Mouse (Mus musculus) macrophage (primary cell): ENCODE measurements around the gene Lmo1. TPM values are rescaled to one million over a fixed set of nuclear protein-coding genes. Genes with fewer than 3 reads are reported as not detected.

Experiments
- H3K27ac ChIP-seq: fragments of 350-480 bp; formaldehyde crosslinking; 2 replicates; pipeline ENCODE4 v1.9.0; 2021
- H3K36me3 ChIP-seq: fragments of 350-480 bp; formaldehyde crosslinking; 2 replicates; pipeline ENCODE4 v1.9.0; 2021; ENCODE audit errors: inconsistent target
- H3K4me3 ChIP-seq: fragments of 350-480 bp; formaldehyde crosslinking; 2 replicates; pipeline ENCODE4 v1.9.0; 2021; ENCODE audit errors: inconsistent target
- H3K79me2 ChIP-seq: fragments of 350-480 bp; formaldehyde crosslinking; 2 replicates; pipeline ENCODE4 v1.9.0; 2021; ENCODE audit errors: inconsistent target
- WGBS: methylation state at CpG from one replicate; pipeline ENCODE4 v1.1.7; 2026; ENCODE audit warnings: inconsistent platforms; ENCODE audit not compliant: missing documents; 5-methylcytosine and 5-hydroxymethylcytosine counted together
- polyA plus RNA-seq: library from polyadenylated mRNA; stranded (reverse); fragments of 250-400 nt; gene quantifications from 3 replicates; pipeline ENCODE4 v1.2.4, GENCODE M21; 2018; ENCODE audit warnings: inconsistent platforms

Gene Lmo1
- polyA plus RNA-seq, 1 experiment from 2014 or later, result not detected

- H3K27ac ChIP-seq, result no peak overlapping the region
- WGBS, result 100% methylated on average over 1 of the region's 1 CpGs
- H3K79me2 ChIP-seq, result no peaks in the 10 kb centered on the region
Observed at GRCm38 (mm10) chr7:109194850-109195249, 19.8 kb upstream of the Lmo1 start.

GRCm38 (mm10) chr7:109187244-109188035 lies 12.4 kb upstream of the Lmo1 start:
- no peaks in the 10 kb centered on the region for H3K36me3 ChIP-seq
- no peak overlapping the region for H3K4me3 ChIP-seq
- no peaks in the 10 kb centered on the region for H3K79me2 ChIP-seq
- 90% methylated on average over 6 of the region's 6 CpGs for WGBS
- no peak overlapping the region for H3K27ac ChIP-seq

More at GRCm38 (mm10) chr7:109194850-109195249, 19.8 kb upstream of the Lmo1 start:
- no peaks in the 10 kb centered on the region for H3K36me3 ChIP-seq
- no peak overlapping the region for H3K4me3 ChIP-seq

GRCm38 (mm10) chr7:109185975-109186374 lies 11.0 kb upstream of the Lmo1 start:
- no peak overlapping the region for H3K4me3 ChIP-seq
- no peak overlapping the region for H3K27ac ChIP-seq
- H3K36me3 ChIP-seq, result no peaks in the 10 kb centered on the region
- H3K79me2 ChIP-seq, result no peaks in the 10 kb centered on the region
- WGBS, result 100% methylated on average over 2 of the region's 2 CpGs

GRCm38 (mm10) chr7:109185564-109185963 lies 10.6 kb upstream of the Lmo1 start:
- no peak overlapping the region for H3K27ac ChIP-seq
- H3K4me3 ChIP-seq, result no peak overlapping the region
- no peaks in the 10 kb centered on the region for H3K36me3 ChIP-seq
- H3K79me2 ChIP-seq, result no peaks in the 10 kb centered on the region
- 52% methylated on average over 5 of the region's 5 CpGs for WGBS

GRCm38 (mm10) chr7:109176688-109177087 lies 1.7 kb upstream of the Lmo1 start:
- no peaks in the 10 kb centered on the region for H3K36me3 ChIP-seq
- no peaks in the 10 kb centered on the region for H3K79me2 ChIP-seq
- 89% methylated on average over 3 of the region's 3 CpGs for WGBS
- H3K27ac ChIP-seq, result no peak overlapping the region
- no peak overlapping the region for H3K4me3 ChIP-seq

- WGBS, result 40% methylated on average over 13 of the region's 13 CpGs
- no peak overlapping the region for H3K4me3 ChIP-seq
Observed at GRCm38 (mm10) chr7:109175670-109176625, 941 bp upstream of the Lmo1 start.

GRCm38 (mm10) chr7:109174337-109174948 lies 564 bp downstream of the Lmo1 start:
- Histone ChIP-seq H3K36me3 (no peaks in the 10 kb centered on the region), H3K79me2 (no peaks in the 10 kb centered on the region), H3K4me3 (no peak overlapping the region), H3K27ac (no peak overlapping the region)
- WGBS, result 5% methylated on average over 31 of the region's 31 CpGs

More at GRCm38 (mm10) chr7:109175670-109176625, 941 bp upstream of the Lmo1 start:
- Histone ChIP-seq H3K36me3 (no peaks in the 10 kb centered on the region), H3K27ac (no peak overlapping the region), H3K79me2 (no peaks in the 10 kb centered on the region)

- no peak overlapping the region for H3K27ac ChIP-seq
- H3K4me3 ChIP-seq, result no peak overlapping the region
- H3K36me3 ChIP-seq, result no peaks in the 10 kb centered on the region
- H3K79me2 ChIP-seq, result no peaks in the 10 kb centered on the region
- WGBS, result 100% methylated on average over 3 of the region's 3 CpGs
Observed at GRCm38 (mm10) chr7:109171874-109172273, 3.1 kb downstream of the Lmo1 start.

GRCm38 (mm10) chr7:109170441-109170820 lies 4.6 kb downstream of the Lmo1 start:
- H3K27ac ChIP-seq, result no peak overlapping the region
- H3K79me2 ChIP-seq, result no peaks in the 10 kb centered on the region
- no peak overlapping the region for H3K4me3 ChIP-seq
- no peaks in the 10 kb centered on the region for H3K36me3 ChIP-seq
- WGBS, result under 1% methylated on average over 17 of the region's 17 CpGs

GRCm38 (mm10) chr7:109169505-109170440 lies 5.2 kb downstream of the Lmo1 start:
- Histone ChIP-seq H3K36me3 (no peaks in the 10 kb centered on the region), H3K4me3 (no peak overlapping the region), H3K27ac (no peak overlapping the region), H3K79me2 (no peaks in the 10 kb centered on the region)
- 5% methylated on average over 71 of the region's 72 CpGs for WGBS

- Histone ChIP-seq H3K27ac (no peak overlapping the region), H3K79me2 (no peaks in the 10 kb centered on the region), H3K36me3 (no peaks in the 10 kb centered on the region), H3K4me3 (no peak overlapping the region)
- WGBS, result 92% methylated on average over 7 of the region's 7 CpGs
Observed at GRCm38 (mm10) chr7:109168716-109169115, 6.3 kb downstream of the Lmo1 start.

- Histone ChIP-seq H3K36me3 (no peaks in the 10 kb centered on the region), H3K27ac (no peak overlapping the region), H3K79me2 (no peaks in the 10 kb centered on the region), H3K4me3 (no peak overlapping the region)
- WGBS, result 86% methylated on average over 17 of the region's 17 CpGs
Observed at GRCm38 (mm10) chr7:109165931-109166585, 8.9 kb downstream of the Lmo1 start.

- no peak overlapping the region for H3K27ac ChIP-seq
- no peaks in the 10 kb centered on the region for H3K36me3 ChIP-seq
- 75% methylated on average over 11 of the region's 11 CpGs for WGBS
- no peak overlapping the region for H3K4me3 ChIP-seq
- no peaks in the 10 kb centered on the region for H3K79me2 ChIP-seq
Observed at GRCm38 (mm10) chr7:109154331-109154730, 20.7 kb downstream of the Lmo1 start.
